Mouse (Mus musculus) liver, adult 10 weeks (tissue): ENCODE results near the gene Banp. TPM values are rescaled to one million over a fixed set of nuclear protein-coding genes. Genes with fewer than 3 reads are reported as not detected.

Experiments used
- polyA plus RNA-seq: library from polyadenylated mRNA; stranded (reverse); fragments of 350-450 nt; fragmentation: Illumina TruSeq; extraction: RNeasy Lipid Tissue Mini Kit (QIAGEN cat#74804); gene quantifications from one replicate; pipeline ENCODE4 v1.2.3, GENCODE M21; 2014; ENCODE audit warnings: low read depth, low replicate concordance

Gene Banp
- polyA plus RNA-seq, result 1.5 TPM

GRCm38 (mm10) chr8:121949222-121949800 is at the start of gene Banp:
Banp (plus strand) TSS chr8:121949750.

GRCm38 (mm10) chr8:121907587-121908248 is 41.8 kb upstream of the Banp start, which contains the start of gene Slc7a5:
Slc7a5 (minus strand) TSS chr8:121907694.

GRCm38 (mm10) chr8:121944831-121945230 is 4.7 kb upstream of the Banp start, which contains the start of gene Car5a:
Car5a (minus strand) TSS chr8:121944904.

Other genes starting within 250 kb of the Banp start
- gene Jph3, start 220.1 kb upstream of the Banp start, polyA plus RNA-seq, result not detected
- gene Klhdc4, start 120.2 kb upstream of the Banp start, polyA plus RNA-seq, result 1.9 TPM
- 0.56 TPM for gene Slc7a5, start 42.1 kb upstream of the Banp start, polyA plus RNA-seq
- 8.0 TPM for gene Car5a, start 4.8 kb upstream of the Banp start, polyA plus RNA-seq